Mouse (Mus musculus) CH12.LX (cell line): ENCODE data around the gene Shld1. TPM values are rescaled to one million over a fixed set of nuclear protein-coding genes. Genes with fewer than 3 reads are reported as not detected.
A peak's percentile ranks its signal among the peaks of the same experiment; 100 is the strongest.

Experiments
- DNase-seq: peaks from one replicate; pipeline ENCODE4 v3.0.0-alpha.2; 2013; ENCODE audit errors: extremely low read depth
- H3K27ac ChIP-seq: 2 replicates; pipeline ENCODE4 v1.5.1; 2012; ENCODE audit warnings: low read depth, mild to moderate bottlenecking, control low read depth, moderate library complexity; ENCODE audit not compliant: insufficient read depth
- H3K27me3 ChIP-seq: replicated peaks from 2 replicates; pipeline ENCODE3; 2012; ENCODE audit warnings: inconsistent platforms
- H3K36me3 ChIP-seq, 2 experiments: replicated peaks in 1 of 2; 2 replicates each; pipeline versions ENCODE3 to v1.6.1; 2012; ENCODE audit warnings: inconsistent platforms in 1 of 2, low read length in 1 of 2, mild to moderate bottlenecking in 1 of 2, mixed read lengths in 1 of 2, moderate library complexity in 1 of 2; ENCODE audit not compliant: control insufficient read depth in 1 of 2, insufficient read depth in 1 of 2
- H3K4me1 ChIP-seq, 2 experiments: 2 replicates each; pipeline ENCODE4 v1.6.1; 2012; ENCODE audit warnings: inconsistent platforms in 1 of 2, moderate library complexity in 1 of 2; ENCODE audit not compliant: insufficient read depth in 2 of 2, control insufficient read depth in 1 of 2
- H3K4me2 ChIP-seq: 2 replicates; pipeline ENCODE4 v1.6.1; 2012; ENCODE audit warnings: low read depth, mild to moderate bottlenecking, control low read depth; ENCODE audit not compliant: poor library complexity, insufficient read depth, severe bottlenecking
- H3K4me3 ChIP-seq, 3 experiments: fragments of 150-350 bp in 1 of 3; sonication (generic) in 1 of 3; replicated peaks in 1 of 3; 2 replicates each; pipeline versions ENCODE3 to v1.5.1; 2011 to 2012; ENCODE audit warnings: low read depth in 2 of 3, low read length in 2 of 3, mild to moderate bottlenecking in 2 of 3, moderate library complexity in 2 of 3, control low read depth in 1 of 3, improper control_type of control experiment in 1 of 3, inconsistent platforms in 1 of 3, mixed read lengths in 1 of 3; ENCODE audit not compliant: poor library complexity in 1 of 3
- H3K79me2 ChIP-seq: replicated peaks from 2 replicates; pipeline ENCODE4 v1.6.1; 2012; ENCODE audit warnings: mild to moderate bottlenecking, moderate library complexity; ENCODE audit not compliant: control insufficient read depth, poor library complexity, insufficient read depth, severe bottlenecking; ENCODE audit errors: extremely low read depth
- H3K9ac ChIP-seq: 2 replicates; pipeline ENCODE4 v1.6.1; 2012; ENCODE audit warnings: low read depth, mild to moderate bottlenecking, control low read depth, moderate library complexity; ENCODE audit not compliant: insufficient read depth
- H3K9me3 ChIP-seq: replicated peaks from 2 replicates; pipeline ENCODE3; 2012; ENCODE audit warnings: low read length, inconsistent platforms, mixed read lengths
- BHLHE40 ChIP-seq: IDR thresholded peaks from 2 replicates; pipeline ENCODE4 v1.6.1; 2011; ENCODE audit warnings: mild to moderate bottlenecking, low read depth, low read length, improper control_type of control experiment
- CHD1 ChIP-seq: IDR thresholded peaks from 2 replicates; pipeline ENCODE4 v1.6.1; 2012; ENCODE audit warnings: low read depth, low read length, improper control_type of control experiment, inconsistent platforms
- CHD2 ChIP-seq: IDR thresholded peaks from 2 replicates; pipeline ENCODE4 v1.6.1; 2011; ENCODE audit warnings: low read length, improper control_type of control experiment
- CTCF ChIP-seq, 2 experiments: IDR thresholded peaks in 1 of 2; conservative IDR thresholded peaks in 1 of 2; 2 replicates each; pipeline ENCODE4 v1.5.1; 2011 to 2012; ENCODE audit warnings: low read depth in 2 of 2, low read length in 2 of 2, improper control_type of control experiment in 1 of 2, inconsistent platforms in 1 of 2, mild to moderate bottlenecking in 1 of 2, moderate library complexity in 1 of 2
- E2F4 ChIP-seq: IDR thresholded peaks from 2 replicates; pipeline ENCODE4 v1.6.1; 2011; ENCODE audit warnings: low read depth, low read length, improper control_type of control experiment; ENCODE audit not compliant: insufficient replicate concordance
- ELF1 ChIP-seq: IDR thresholded peaks from 2 replicates; pipeline ENCODE4 v1.6.1; 2014; ENCODE audit warnings: low read depth, mild to moderate bottlenecking, inconsistent platforms, low read length, improper control_type of control experiment
- EP300 ChIP-seq: IDR thresholded peaks from 2 replicates; pipeline ENCODE4 v1.6.1; 2011; ENCODE audit warnings: low read length, improper control_type of control experiment
- ETS1 ChIP-seq: conservative IDR thresholded peaks from 2 replicates; pipeline ENCODE4 v1.6.1; 2012; ENCODE audit warnings: low read depth, mild to moderate bottlenecking, inconsistent platforms, low read length, improper control_type of control experiment, moderate library complexity
- GABPA ChIP-seq: IDR thresholded peaks from 2 replicates; pipeline ENCODE4 v1.6.1; 2012; ENCODE audit warnings: low read depth, low read length, improper control_type of control experiment, inconsistent platforms; ENCODE audit not compliant: insufficient replicate concordance
- HCFC1 ChIP-seq: IDR thresholded peaks from 2 replicates; pipeline ENCODE4 v1.6.1; 2012; ENCODE audit warnings: low read depth, mild to moderate bottlenecking, inconsistent platforms, low read length, improper control_type of control experiment
- IRF4 ChIP-seq: IDR thresholded peaks from 2 replicates; pipeline ENCODE4 v1.6.1; 2014; ENCODE audit warnings: low read depth, mild to moderate bottlenecking, inconsistent platforms, low read length, improper control_type of control experiment
- JUN ChIP-seq: IDR thresholded peaks from 2 replicates; pipeline ENCODE4 v1.6.1; 2011; ENCODE audit warnings: low read depth, mild to moderate bottlenecking, low read length, improper control_type of control experiment, moderate library complexity; ENCODE audit not compliant: insufficient read depth
- JUND ChIP-seq: conservative IDR thresholded peaks from 2 replicates; pipeline ENCODE4 v1.6.1; 2011; ENCODE audit warnings: low read depth, low read length, improper control_type of control experiment
- KAT2A ChIP-seq: IDR thresholded peaks from 2 replicates; pipeline ENCODE4 v1.6.1; 2012; ENCODE audit warnings: low read length, improper control_type of control experiment, inconsistent platforms; ENCODE audit not compliant: insufficient replicate concordance
- MAX ChIP-seq: IDR thresholded peaks from 2 replicates; pipeline ENCODE4 v1.6.1; 2011; ENCODE audit warnings: low read length, improper control_type of control experiment
- MAZ ChIP-seq: IDR thresholded peaks from 2 replicates; pipeline ENCODE4 v1.6.1; 2012; ENCODE audit warnings: low read depth, mild to moderate bottlenecking, inconsistent platforms, low read length, improper control_type of control experiment, moderate library complexity
- MEF2A ChIP-seq: IDR thresholded peaks from 2 replicates; pipeline ENCODE4 v1.6.1; 2014; ENCODE audit warnings: low read depth, mild to moderate bottlenecking, inconsistent platforms, low read length, improper control_type of control experiment, borderline replicate concordance
- MXI1 ChIP-seq: IDR thresholded peaks from 2 replicates; pipeline ENCODE4 v1.6.1; 2011; ENCODE audit warnings: mild to moderate bottlenecking, low read depth, low read length, improper control_type of control experiment
- MYC ChIP-seq: IDR thresholded peaks from 2 replicates; pipeline ENCODE4 v1.6.1; 2011; ENCODE audit warnings: low read depth, mild to moderate bottlenecking, improper control_type of control experiment, low read length
- NELFE ChIP-seq: IDR thresholded peaks from 2 replicates; pipeline ENCODE4 v1.6.1; 2011; ENCODE audit warnings: low read depth, low read length, improper control_type of control experiment
- PAX5 ChIP-seq: IDR thresholded peaks from 2 replicates; pipeline ENCODE4 v1.6.1; 2012; ENCODE audit warnings: low read length, inconsistent platforms, mixed read lengths
- POLR2A ChIP-seq: IDR thresholded peaks from 2 replicates; pipeline ENCODE4 v1.6.1; 2011; ENCODE audit warnings: low read depth, mild to moderate bottlenecking, improper control_type of control experiment, low read length
- POLR2AphosphoS2 ChIP-seq: IDR thresholded peaks from 2 replicates; pipeline ENCODE4 v1.6.1; 2011; ENCODE audit warnings: low read depth, low read length, improper control_type of control experiment
- RAD21 ChIP-seq: IDR thresholded peaks from 2 replicates; pipeline ENCODE4 v1.6.1; 2011; ENCODE audit warnings: low read depth, mild to moderate bottlenecking, low read length, improper control_type of control experiment, moderate library complexity
- RCOR1 ChIP-seq: conservative IDR thresholded peaks from 2 replicates; pipeline ENCODE4 v1.6.1; 2012; ENCODE audit warnings: low read depth, mild to moderate bottlenecking, inconsistent platforms, low read length, improper control_type of control experiment
- SIN3A ChIP-seq: IDR thresholded peaks from 2 replicates; pipeline ENCODE4 v1.6.1; 2012; ENCODE audit warnings: low read length, improper control_type of control experiment, inconsistent platforms
- TBP ChIP-seq: conservative IDR thresholded peaks from 2 replicates; pipeline ENCODE4 v1.6.1; 2011; ENCODE audit warnings: low read depth, low read length, improper control_type of control experiment
- TCF12 ChIP-seq: IDR thresholded peaks from 2 replicates; pipeline ENCODE4 v1.6.1; 2014; ENCODE audit warnings: low read depth, mild to moderate bottlenecking, inconsistent platforms, low read length, improper control_type of control experiment
- USF1 ChIP-seq: IDR thresholded peaks from 2 replicates; pipeline ENCODE4 v1.6.1; 2014; ENCODE audit warnings: low read depth, mild to moderate bottlenecking, inconsistent platforms, low read length, improper control_type of control experiment
- USF2 ChIP-seq: conservative IDR thresholded peaks from 2 replicates; pipeline ENCODE4 v1.6.1; 2011; ENCODE audit warnings: low read depth, low read length, improper control_type of control experiment
- ZC3H11A ChIP-seq: IDR thresholded peaks from 2 replicates; pipeline ENCODE4 v1.6.1; 2012; ENCODE audit warnings: low read depth, mild to moderate bottlenecking, inconsistent platforms, low read length, improper control_type of control experiment
- ZKSCAN1 ChIP-seq: IDR thresholded peaks from 2 replicates; pipeline ENCODE4 v1.6.1; 2012; ENCODE audit warnings: low read depth, inconsistent platforms, low read length, improper control_type of control experiment, borderline replicate concordance
- ZNF384 ChIP-seq: IDR thresholded peaks from 2 replicates; pipeline ENCODE4 v1.6.1; 2012; ENCODE audit warnings: low read depth, low read length, improper control_type of control experiment, inconsistent platforms
- dilution Hi-C: fragments of 300-500 bp; cut with MboI; formaldehyde crosslinking; loops from 2 replicates; pipeline ENCODE4 v1.14.3; 2020; ENCODE audit warnings: low sequenced_read_pairs; ENCODE audit not compliant: extremely low pct_unique_long_range_greater_than_20kb, extremely low pct_ligation_motif_present
- in situ Hi-C: fragments of 300-500 bp; cut with MboI; formaldehyde crosslinking; loops from 3 replicates; pipeline ENCODE4 v1.14.3; 2019; ENCODE audit warnings: low sequenced_read_pairs, low pct_ligation_motif_present, low pct_unique_long_range_greater_than_20kb, mixed read lengths
- polyA plus RNA-seq: library from polyadenylated mRNA; unstranded; fragments of >175 nt; gene quantifications from 2 replicates; pipeline ENCODE4 v1.2.1, GENCODE M21; 2012; ENCODE audit warnings: low read depth; ENCODE audit not compliant: insufficient read length
- total RNA-seq, 2 experiments: library from RNA; depleted of rRNA; stranded (reverse); fragments of 300-350 nt in 1 of 2; fragments of >200 nt in 1 of 2; gene quantifications; 2 replicates each; pipeline ENCODE4 v1.2.3; 2012 to 2014

Gene Shld1
- total and polyA plus RNA-seq, 3 experiments: 5.7 to 12.6 (median 9.3) TPM

- dilution Hi-C loops (no loop called here), in situ Hi-C loops (no loop called here)
- H3K4me3 ChIP-seq: no peak overlapping the region
- H3K9ac ChIP-seq: no peak overlapping the region
- no peak overlapping the region for H3K4me2 ChIP-seq
- no peak overlapping the region for H3K27ac ChIP-seq
- H3K36me3 ChIP-seq: no peaks in the 10 kb centered on the region
- H3K79me2 ChIP-seq: no peaks in the 10 kb centered on the region
- H3K9me3 ChIP-seq: no peaks in the 10 kb centered on the region
- H3K4me1 ChIP-seq: peaks cover 12 to 36% of the 10 kb centered on the region in 2 experiments
- no peaks in the 10 kb centered on the region for H3K27me3 ChIP-seq
- DNase-seq: no peak
- TF ChIP-seq RAD21 (no peak), ZKSCAN1 (no peak)
Measured at GRCm38 (mm10) chr2:132685001-132685400, 1.7 kb upstream of the Shld1 start.

- Histone ChIP-seq H3K27ac (peak overlapping the region; percentile 94), H3K9me3 (no peaks in the 10 kb centered on the region), H3K4me3 (peak overlapping the region in 2 of 3 experiments; percentile 0 to 20), H3K27me3 (no peaks in the 10 kb centered on the region), H3K4me2 (peak overlapping the region; percentile 95), H3K4me1 (peaks cover 13 to 40% of the 10 kb centered on the region in 2 experiments), H3K36me3 (peaks cover 0 to 8% of the 10 kb centered on the region in 2 experiments), H3K79me2 (no peaks in the 10 kb centered on the region), H3K9ac (peak overlapping the region; percentile 47)
- in situ Hi-C loops: no loop called here
- dilution Hi-C loops: no loop called here
- peak; percentile 74 for DNase-seq
- TF ChIP-seq CTCF (conservative IDR thresholded peaks at IDR 0.05 in 1 of 2, IDR thresholded peaks at IDR 0.05 in 1 of 2; ENCODE audit: low read depth in 2 of 2, low read length in 2 of 2) (no peak), ZNF384 (no peak), POLR2AphosphoS2 (no peak), NELFE (peak; percentile 26; the same call in 1 of the 2 replicates), RAD21 (no peak), CHD1 (no peak), BHLHE40 (peak; percentile 72), USF2 (no peak), IRF4 (peak; percentile 86), E2F4 (no peak), MAZ (0 out of 2 replicates have a peak, but pooled peaks have one; percentile 47), KAT2A (no peak), MAX (peak; percentile 33; the same call in 1 of the 2 replicates), ZC3H11A (no peak), ELF1 (no peak), CHD2 (no peak), MXI1 (0 out of 2 replicates have a peak, but pooled peaks have one; percentile 41), ETS1 (peak; percentile 74), POLR2A (no peak), ZKSCAN1 (no peak), MYC (peak; percentile 59; the same call in 1 of the 2 replicates), PAX5 (no peak), GABPA (no peak), MEF2A (peak; percentile 98), RCOR1 (no peak), TBP (0 out of 2 replicates have a peak, but pooled peaks have one; percentile 68), USF1 (no peak), EP300 (peak; percentile 86), SIN3A (no peak), JUND (peak; percentile 73), HCFC1 (no peak; the same call in 1 of the 2 replicates), TCF12 (peak; percentile 40; the same call in 1 of the 2 replicates), JUN (peak; percentile 78)
Measured at GRCm38 (mm10) chr2:132688611-132689021, 1.9 kb downstream of the Shld1 start.
